Mouse (Mus musculus) ovary, postnatal 14 days (tissue): ENCODE results near the gene 0610040J01Rik.

Experiments
- DNase-seq: peaks from one replicate; pipeline ENCODE4 v3.0.0; 2022; ENCODE audit warnings: low spot score

Gene 0610040J01Rik

DNA sequence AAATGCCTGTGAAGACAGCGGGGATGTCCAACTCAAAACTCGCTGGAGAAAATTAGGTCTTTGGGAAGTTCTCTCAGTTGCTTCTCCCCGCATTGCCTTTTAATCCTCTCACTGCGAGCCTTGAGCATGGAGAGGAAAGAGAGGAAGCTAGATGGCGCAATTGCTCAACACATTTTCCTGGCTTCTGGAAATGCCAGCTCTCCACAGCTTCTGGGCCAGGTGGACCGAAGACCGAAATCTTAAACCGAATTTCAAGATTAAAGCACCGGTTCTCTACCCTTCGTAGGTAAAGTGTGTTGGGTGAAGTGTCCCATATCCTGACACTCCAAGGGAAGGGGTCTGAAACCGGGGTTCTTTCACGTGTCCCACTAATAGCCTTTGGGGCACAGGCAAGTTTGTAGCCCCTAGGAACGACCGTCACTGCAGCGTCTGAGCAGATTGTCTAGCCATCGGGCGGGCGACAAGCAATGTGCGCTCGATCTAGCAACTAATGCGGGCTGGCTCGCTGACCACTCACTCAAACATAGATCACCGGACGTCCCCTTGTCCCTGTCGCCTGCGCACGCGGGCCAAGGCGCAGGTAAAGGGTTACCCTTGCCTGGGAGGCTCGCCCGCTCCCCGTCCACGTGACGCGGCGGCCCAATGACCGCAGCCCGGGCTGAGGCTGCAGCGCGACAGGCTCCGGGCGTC, at the start of gene 0610040J01Rik:
0610040J01Rik (plus strand) TSS at position 545 of the 690 bp plus-strand sequence.
- peak; percentile 58 for DNase-seq

GRCm38 (mm10) chr5:63765886-63766285, 46.3 kb upstream of the 0610040J01Rik start:
- no peak for DNase-seq

GRCm38 (mm10) chr5:63766715-63767114, 45.4 kb upstream of the 0610040J01Rik start:
- peak; percentile 46 for DNase-seq

DNA sequence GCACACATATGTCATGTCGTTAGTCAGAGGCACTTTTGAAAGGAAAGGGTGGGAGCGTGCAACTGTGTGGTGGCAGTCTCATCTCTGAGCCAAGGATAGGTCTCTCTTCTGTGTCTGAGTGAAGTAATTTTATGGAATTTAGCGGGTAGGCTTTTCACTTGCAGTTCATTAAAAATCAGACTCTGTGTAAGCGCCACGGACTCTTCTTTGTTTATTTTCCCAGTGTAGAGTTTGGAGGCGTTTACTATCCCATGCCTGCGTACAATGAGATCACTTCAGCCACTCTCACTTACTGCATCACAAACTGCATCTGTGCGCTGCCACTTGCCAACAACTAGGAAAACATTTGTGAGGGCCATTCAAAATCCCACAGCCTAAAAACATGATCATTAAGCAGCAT, 44.7 kb upstream of the 0610040J01Rik start:
- no peak for DNase-seq

DNA sequence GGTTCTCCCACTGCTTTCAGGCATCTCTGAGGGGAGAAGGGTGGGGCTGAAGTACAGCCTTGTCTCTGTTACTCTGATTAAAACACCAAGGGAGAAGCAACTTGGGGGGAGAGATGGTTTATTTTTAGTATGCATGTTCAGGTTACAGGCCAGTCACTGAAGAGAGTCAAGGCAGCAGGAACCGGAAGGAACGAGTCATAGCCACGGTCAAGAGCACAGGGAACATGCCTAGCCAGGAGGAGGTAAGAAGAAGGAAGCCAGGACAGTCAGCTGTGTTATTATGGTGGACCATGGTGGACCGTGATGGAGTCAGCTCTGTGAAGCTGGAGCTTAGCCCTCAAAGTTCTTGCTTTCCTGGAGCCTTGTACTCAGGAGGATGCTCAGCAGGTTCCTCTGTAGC, 43.9 kb upstream of the 0610040J01Rik start:
- no peak for DNase-seq

- DNase-seq = peak; percentile 4
These were observed 39.2 kb upstream of the 0610040J01Rik start for GRCm38 (mm10) chr5:63772971-63773370.

DNA sequence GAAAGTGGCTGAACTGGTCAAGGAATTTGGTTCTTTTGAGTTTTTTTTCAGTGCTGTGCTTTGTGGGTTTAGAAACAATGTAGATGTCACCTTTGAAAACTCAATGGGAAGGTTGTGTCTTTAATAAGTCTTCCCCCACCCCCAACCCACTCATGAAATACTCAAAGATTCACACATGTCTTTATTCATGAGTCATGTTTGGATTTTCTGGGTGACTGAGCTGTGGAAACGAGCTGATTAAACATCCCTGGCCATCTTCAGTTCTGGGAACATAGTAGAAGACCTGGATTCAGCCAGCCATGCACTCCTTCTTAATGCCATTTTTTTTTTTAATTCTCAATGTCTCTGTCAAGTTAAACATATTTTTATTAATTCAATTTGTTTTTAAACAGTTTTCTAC, 38.6 kb upstream of the 0610040J01Rik start:
- no peak for DNase-seq

DNA sequence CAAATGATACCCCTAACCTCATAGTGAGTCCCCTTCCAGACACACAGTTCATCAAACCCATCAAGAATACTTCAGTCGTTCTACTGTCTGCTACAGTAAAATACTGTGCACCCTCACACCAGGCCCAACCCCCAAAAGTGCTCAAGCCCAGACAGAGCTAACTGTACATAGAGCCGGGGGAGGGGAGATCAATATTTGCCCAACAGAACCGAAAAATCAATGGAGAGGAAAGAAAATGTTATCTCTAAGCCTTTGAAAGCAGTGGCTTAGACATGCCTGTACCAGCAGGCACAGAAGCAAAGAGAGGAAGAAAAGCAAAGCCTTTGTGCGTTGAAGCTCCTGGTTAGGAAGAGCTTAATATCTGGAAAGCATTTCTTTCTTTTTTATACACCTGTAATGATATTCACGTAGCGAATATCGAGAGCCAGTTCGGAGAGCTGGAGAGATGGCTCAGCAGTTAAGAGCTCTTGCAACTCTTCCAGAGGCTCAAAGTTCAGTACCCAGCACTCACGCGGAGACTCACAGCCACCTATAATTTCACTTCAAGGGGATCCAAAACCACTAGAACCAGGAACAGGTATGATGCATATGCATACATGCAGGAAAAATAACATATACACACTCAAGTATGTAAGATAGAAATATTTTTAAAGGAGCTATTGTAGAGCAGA, 23.9 kb upstream of the 0610040J01Rik start:
- no peak for DNase-seq

DNA sequence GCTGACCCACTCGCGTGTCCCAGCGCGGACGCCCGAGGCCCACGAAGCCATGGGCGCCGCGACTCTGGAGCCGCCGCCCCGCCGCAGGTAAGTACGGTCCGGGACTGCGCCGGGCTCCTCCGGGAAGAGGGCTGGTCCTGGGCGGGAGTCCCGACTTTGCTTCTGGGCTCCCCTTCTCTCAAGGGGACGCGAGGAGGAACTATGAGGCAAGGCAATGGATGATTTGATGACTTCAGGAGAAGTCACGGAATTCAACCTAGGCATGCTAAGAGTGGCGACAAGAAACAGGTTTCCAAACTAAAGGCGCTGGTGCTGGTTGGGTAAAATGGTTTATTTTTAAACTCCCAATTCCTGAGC, 324 bp downstream of the 0610040J01Rik start:
- no peak for DNase-seq

DNA sequence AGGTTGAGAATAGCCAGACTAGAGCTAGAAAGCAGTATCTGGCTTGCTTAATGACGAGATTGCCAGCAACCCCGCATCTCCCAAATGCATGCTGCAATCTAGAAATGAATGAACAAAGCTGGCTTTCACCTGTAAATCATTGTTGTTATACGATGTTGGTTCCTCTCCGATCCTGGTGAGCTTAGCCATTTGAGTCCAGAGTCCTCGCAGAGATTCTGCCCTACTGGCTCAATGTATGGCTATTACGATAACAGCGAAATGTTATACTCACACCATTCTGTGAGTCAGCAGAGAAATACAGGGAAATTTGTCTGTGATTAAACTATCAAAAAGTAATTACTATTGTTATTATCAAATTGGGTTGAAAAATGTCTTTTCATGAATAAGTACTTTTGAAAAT, 4.5 kb downstream of the 0610040J01Rik start:
- no peak for DNase-seq

GRCm38 (mm10) chr5:63817270-63817669, 5.1 kb downstream of the 0610040J01Rik start:
- no peak for DNase-seq

DNA sequence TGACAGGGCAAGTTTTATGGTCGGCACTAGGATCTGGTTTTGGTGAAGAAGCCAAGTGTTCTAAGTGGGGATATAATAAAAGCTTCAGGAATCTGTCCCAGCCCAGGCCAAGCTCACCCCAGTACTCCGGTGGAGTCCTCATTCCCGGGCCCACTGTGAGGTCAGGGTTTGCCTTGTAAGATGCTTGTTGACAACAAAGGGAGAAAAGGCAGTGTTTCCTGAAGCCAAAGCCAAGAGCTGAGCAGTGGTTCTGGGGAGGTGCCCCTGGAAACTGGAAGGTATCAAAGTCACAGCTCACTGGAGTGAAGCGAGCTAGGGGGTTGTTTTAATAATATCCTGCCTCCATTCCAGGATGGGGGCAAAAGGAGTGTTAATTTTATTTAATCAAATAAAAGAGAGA, 6.8 kb downstream of the 0610040J01Rik start:
- no peak for DNase-seq

- no peak for DNase-seq
These were observed 7.4 kb downstream of the 0610040J01Rik start for GRCm38 (mm10) chr5:63819519-63819918.

- no peak for DNase-seq
These were observed 9.0 kb downstream of the 0610040J01Rik start for GRCm38 (mm10) chr5:63821176-63821575.

GRCm38 (mm10) chr5:63821860-63822259, 9.7 kb downstream of the 0610040J01Rik start:
- no peak for DNase-seq

DNA sequence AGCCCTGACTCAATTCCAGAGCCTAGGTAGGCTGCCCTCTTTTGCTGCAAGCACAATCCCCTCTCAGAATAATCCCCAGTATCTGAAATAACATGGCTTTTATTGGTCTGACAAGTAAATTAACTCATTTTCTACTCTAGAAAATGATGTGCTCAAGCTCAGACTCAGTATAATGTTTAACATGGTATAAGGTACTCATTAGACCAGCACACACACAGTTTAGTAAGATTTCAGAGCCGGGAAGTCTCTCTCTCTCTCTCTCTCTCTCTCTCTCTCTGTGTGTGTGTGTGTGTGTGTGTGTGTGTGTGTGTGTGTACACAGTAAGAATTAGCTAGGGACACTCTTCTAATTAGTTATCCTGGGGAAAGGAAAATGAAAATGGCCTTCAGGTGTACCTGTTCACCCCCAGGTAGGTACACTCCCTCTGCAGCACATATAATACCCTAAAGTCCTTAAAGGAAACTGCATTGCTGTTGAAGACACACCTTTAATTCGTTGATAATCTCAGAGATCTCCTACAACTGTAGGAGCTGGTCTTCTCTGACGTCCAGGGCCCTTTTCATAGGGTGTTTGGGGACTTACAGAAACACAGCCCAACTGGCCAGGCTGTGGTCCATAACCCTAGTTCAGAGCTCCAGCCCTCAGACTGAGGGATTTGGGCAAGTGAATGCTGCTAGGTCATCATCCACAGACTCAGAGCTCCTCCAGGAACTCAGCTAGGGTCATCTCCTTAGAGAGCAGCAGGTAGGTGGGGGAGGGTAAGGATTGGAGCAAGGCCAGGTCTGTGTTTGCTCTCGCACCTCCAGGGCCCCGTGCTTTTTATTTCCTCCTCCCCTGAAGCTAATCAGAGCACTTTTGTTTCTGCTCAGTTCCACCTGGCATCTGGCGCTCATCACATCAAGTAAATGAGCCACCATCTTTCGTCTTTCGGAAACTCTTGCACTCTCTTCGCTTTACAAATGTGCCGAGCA, 11.5 kb downstream of the 0610040J01Rik start:
- DNase-seq = no peak

DNA sequence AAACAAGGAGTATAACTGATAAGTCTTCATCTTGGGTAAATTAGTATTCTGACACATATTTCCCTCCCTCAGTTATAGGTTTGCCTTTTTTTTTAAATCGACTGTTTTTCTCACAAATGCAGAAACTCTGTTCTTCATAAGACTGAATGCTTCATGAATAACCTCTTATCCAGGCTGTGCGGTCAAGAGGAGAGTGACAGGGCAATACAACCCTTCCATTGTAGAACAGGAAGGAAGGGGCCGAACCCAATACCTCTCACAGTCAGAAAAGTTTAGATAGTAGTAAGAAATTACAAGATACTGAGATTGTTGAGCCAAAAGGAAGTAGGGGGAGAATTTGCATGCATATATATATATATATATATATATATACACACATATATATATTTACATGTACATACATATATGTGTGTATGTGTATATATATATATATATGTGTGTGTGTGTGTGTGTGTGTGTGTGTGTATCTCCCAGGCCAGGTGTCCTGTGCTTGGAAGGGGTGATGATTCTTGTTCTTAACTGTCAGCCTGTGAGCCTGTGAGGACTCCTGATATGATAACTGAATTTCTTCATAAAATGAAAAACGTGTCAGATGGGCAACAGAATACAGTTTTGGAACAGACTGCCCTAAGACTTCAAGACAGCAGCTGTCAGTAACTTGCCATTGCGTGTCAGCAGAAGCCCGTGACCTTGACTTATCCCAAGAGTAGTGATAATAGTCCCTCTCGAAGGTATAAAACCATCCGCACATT, 12.6 kb downstream of the 0610040J01Rik start:
- DNase-seq = no peak

DNA sequence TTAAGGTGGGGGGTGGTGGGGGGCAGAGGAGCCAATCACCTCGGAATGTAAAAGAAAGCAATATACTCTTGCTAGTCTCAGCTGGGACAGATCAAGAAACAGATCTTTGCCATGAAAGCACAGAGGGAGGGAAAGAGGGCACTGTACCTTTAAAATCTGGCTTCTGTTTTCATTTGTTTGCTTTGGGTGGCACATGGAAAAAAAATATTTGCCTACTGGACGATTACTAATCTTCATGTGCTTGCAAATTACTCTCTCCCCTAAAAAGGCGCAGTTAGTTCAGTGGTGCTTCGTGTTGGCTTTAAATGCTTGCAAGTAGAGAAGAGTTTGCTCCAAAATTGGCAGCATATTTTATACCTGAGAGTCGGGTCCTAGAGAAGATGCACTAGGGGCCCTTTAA, 13.7 kb downstream of the 0610040J01Rik start:
- DNase-seq = no peak

DNA sequence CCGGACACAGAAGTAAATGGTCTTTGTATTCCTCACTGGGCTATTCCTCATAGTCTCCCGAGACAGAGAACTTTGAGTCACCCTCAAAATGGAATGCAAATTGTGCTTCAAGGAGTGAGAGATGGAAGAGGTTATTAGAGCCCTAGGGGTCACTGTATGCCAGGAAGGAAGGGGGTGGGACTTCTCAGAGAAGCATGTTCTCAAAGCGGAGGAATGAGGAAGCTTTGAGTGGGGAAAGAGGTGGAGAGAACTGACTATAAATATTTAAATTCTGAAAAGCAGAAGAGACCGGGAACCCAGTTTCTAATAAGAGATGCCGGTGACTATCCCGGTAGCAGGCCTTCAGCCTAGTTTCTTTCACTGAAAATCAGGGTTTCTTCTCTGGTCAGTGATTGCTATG, 14.8 kb downstream of the 0610040J01Rik start:
- no peak for DNase-seq

GRCm38 (mm10) chr5:63827415-63828053, 15.4 kb downstream of the 0610040J01Rik start:
- no peak for DNase-seq
